Mouse (Mus musculus) kidney, postnatal 4 days (tissue): ENCODE measurements around the gene Smpd3.
A peak's percentile ranks its signal among the peaks of the same experiment; 100 is the strongest.

Source experiments
- DNase-seq, 2 experiments: peaks; one replicate each; pipeline ENCODE4 v3.0.0; 2021; ENCODE audit warnings: mixed read lengths in 2 of 2

The Smpd3 gene

DNA sequence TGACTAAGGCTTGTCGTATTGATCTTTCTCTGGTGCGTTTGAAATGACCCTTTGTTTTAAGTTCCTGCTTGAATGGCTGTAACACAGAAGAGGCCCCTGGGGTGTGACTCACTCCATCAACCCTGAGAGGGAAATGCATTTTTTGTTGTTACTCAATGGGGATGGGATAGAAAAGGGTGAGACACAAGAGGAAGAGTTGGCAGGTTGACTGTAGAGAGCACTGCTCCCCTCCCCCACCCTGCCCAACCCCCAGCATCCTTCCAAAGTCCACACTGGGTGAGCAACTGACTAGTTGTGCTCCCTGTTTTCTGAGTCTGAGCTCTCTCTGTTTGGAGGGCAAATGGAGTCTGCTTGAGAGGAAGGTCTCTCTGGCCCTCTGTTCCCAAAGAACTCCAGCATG is 50.3 kb downstream of the Smpd3 start:
- no peak for DNase-seq

DNA sequence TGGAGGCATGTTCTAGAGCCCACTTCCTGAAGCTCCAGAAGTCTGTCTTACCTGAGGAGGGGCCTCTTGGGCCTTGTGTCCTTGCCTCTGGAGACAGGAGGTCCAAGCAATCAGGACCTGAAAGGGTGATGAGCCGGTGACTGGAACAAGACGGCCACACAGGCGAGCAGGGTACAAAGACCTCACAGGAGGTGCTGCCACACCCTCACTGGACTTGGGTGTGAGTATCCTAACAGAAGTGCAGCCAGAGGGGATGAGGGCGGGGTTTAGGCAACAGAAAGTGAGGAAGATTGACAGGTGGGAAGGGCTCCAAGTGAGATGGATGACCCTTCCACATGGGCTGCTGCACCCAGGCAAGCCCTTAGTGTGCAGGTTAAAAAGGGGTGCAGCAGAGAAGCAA is 56.9 kb downstream of the Smpd3 start:
- no peak for DNase-seq

DNA sequence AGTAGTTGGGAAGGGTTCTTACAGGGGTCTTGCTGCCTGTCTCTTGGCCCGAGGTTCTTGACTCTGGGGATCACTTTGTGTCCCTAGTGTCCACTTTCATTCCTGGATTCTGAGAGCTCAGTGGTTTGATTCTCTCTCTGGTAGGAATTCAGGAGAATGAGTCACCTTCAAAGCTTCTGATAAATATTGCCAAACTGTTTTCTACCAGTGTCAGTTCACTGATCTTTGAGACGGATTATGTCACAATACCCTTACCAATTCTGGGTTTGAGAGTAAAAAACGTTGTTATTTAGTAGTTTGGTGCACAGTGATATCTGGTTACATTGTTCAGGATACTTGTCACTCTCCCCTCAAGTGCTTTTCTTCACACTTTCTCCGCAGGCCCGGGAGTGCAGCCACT is 57.6 kb downstream of the Smpd3 start:
- DNase-seq: no peak

DNA sequence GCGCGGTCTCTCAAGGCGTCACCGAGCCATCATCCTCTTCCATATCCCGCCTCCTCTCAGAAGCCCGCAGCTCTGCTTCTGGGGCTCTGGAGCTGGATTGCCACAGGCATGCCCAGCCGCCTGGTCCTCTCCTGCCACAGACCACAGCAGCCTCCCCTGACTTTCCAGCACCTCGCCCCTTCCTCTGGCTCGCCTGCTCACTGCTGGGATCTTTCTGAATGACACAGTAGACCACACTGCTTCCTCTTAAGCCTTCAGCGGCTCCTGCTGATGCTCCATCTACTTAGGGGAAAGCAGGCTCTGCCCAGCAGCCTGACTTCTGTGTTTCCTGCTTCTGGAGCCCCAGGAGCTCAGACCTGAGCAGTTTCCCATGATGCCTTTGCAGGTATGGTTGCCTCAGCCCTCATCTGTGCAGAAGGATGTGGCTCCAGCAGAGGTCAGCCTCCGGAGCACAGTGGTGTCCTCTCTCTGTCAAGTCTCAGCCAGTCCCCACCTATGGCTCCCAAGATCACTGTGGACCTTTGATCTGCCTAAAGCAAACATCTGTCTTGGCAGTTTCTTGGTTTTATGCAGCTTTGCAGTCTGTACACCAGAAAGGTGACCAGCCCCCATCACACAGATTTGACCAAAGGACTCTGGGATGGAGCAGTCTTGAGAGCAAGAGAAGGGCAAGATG is 59.3 kb downstream of the Smpd3 start:
- DNase-seq: no peak

DNA sequence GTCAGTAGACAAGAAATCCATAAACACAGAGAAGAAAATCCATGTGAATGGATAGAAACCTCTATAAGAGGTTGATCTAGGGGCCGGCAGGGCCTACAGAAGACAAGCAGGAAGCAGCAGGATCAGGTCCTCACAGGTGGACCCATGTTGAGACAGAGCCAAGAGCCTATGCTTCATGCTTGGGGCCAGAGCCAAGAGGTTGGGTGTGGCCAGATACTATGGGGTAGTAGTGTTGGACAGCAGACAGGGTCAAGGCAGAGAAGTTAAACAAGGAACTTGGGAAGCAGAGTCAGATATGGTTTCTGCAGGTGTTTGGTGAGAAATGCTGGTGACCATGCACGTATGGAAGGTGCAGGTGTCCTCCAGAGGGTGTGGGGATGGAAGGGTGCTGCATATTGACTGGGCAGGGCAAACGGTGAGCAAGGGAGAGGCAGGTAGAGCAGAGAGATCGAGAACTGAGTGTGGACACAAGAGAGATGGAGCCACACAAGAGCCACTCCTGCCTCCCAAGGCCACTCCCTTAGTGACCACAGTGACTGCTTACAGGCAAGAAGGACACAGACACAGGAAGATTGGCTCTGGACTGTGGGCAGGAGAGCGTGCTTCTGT is 61.0 kb downstream of the Smpd3 start:
- no peak for DNase-seq

DNA sequence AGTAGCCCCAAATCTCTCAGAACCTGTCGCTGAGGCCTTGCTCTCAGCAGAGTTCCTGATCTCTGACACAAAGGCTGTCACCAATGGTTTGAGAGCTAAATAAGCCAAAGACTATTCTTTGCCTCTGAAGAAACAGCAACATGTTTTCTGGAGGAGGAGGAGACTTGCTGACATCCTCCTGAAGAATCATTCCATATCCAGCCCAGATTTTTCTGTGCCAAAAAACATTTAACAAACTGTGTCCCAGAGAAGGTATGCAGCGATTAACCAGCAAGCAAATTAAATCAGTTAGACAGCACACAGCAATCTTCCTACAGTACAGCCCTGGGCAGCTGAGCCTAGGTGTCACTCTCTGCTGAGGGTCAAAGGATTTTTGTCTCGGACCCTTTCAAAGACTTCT is 64.3 kb downstream of the Smpd3 start:
- no peak for DNase-seq

DNA sequence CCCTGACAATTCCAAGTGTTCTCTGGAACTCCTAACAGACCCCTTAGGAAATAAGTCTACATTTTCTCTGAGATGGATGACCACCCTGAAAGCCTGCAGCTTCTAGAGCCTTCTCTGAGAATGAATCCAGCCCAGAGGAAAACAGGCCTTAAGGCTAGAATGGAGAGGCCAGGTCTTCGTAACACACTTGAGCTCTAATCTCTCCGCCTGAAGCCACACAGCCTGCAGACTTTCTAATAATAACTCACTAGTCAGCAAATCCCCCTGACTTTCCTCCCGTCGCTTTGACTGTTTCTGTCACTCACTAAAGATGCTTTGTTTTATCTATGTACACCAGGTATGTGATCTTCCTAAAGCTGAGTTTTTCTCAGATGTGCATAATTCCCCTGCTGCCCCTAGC is 66.4 kb downstream of the Smpd3 start:
- no peak for DNase-seq

DNA sequence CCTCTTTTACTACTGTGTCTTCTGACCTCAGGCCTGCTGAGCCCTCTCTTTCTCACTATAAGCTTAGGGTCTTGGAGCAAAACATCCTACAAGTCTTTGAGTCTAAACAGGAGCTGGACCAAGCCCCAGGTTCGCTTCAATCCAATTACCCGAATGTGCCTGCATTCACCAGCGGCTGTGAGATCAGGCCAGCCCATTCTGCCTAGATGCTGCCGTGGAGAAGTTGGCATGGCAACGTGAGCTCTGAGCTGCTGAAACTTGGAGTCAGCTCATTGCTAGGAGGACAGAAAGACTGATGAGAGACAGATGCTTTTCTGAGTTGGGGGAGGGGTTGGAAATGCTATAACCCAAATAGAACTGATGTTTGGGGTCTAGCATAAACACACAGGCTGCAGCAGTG is 67.0 kb downstream of the Smpd3 start:
- DNase-seq: no peak

DNA sequence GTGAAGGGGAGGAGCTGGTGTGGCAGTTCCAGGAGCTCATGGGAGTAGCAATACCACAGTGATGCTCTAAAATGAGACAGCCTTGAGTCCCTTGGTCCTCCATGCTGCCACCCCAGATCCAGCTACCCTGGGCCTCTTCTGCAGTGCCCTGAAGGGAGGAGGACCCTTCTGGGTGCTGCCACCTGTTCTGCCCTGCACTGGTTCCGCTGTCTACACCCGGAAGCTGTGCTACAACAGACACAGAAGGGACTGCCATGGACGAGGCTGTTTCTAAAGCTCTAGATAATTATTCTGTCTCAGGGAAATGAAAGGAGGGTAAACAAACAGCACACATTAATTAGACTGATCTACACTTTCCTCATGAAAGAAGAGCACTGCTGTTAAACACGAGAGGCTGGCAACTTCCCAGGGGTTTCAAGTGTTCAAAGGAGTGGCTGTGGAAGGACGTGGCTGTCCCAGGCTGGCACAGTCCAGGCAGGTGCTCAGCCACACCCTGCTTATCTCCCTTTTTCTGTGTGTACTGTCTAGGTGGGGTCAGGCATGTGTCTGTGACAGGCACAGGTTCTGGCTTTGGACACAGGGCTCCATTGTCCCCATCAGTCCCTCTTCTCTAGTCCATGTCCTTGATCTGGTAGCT is 69.0 kb downstream of the Smpd3 start:
- no peak for DNase-seq

DNA sequence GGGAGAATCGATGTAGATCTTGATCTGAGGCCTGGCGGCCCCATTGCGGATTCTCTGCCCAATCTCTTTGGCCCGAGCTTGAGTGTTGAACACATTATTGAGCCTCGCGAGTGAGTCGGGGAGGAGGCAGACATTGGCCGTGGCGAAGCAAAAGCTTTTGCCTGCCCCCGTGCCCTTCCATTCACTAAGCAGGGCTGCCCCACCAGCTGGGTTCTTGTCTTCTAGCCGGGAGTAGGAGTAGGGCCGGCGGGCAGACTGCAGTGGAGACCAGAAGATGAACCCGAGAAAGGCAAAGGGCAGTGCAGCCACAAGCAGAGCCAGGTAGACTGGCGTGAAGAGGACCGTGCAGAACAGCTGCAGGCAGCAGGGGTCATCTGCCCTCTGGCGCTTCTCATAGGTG is 72.4 kb downstream of the Smpd3 start:
- DNase-seq: no peak

DNA sequence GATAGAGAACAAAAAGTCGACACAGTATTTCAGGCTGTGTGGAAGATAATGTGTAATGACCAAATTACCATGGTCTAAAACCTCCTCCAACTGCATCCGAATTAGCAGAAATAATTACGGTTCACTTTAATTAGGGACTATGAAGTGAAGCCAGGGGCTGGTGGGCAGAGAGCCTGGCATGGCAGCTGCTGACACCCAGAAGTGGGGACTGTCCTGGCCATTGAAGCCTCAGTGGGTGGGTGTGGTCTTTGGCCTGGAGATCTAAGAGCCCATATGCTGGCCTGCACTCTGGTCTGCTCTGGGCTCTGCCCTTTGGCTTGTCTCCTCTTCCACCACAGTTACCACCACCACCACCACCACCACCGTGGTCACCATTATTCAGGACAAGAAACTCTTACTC is 73.9 kb downstream of the Smpd3 start:
- DNase-seq: no peak

DNA sequence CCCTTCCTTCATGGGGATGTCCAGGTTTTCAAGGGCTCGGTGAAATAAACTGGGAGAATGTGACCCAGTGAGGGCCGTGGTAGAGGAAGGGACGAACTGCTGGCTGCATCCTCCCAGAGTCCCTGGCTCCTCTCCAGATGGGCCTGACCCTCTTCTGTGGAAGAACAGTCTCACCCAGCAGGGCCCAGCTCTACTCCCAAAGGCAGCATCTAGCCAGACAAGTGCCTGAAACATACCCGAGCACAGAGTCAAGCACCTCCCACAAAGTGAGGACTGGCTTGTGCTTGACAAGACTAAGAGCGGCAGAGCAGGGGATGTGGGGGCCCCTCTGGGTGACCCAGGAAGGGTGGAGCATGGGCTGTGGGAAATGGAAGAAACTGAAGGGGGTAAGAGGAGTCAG is 75.4 kb downstream of the Smpd3 start:
- peak in 1 of 2 experiments; percentile 22 for DNase-seq

DNA sequence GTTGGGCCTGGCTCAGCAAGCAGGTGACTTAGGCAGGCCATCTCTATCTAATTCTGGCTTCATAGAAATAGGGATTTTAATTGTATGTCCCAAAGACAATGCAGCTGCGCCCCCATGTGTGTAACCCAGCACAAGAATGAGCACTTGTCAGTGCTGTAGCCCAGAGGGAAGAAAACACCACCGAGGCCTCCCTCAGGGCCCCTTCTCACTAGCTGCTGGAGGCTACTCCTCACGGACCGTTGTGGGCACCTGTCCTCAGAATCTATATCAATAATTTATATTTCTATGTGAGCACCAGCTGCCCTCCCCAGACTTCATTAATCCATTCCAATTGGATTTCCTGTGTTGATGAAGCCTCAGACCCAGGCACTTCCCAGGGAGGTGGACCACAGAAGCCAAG is 76.9 kb downstream of the Smpd3 start:
- DNase-seq: no peak

DNA sequence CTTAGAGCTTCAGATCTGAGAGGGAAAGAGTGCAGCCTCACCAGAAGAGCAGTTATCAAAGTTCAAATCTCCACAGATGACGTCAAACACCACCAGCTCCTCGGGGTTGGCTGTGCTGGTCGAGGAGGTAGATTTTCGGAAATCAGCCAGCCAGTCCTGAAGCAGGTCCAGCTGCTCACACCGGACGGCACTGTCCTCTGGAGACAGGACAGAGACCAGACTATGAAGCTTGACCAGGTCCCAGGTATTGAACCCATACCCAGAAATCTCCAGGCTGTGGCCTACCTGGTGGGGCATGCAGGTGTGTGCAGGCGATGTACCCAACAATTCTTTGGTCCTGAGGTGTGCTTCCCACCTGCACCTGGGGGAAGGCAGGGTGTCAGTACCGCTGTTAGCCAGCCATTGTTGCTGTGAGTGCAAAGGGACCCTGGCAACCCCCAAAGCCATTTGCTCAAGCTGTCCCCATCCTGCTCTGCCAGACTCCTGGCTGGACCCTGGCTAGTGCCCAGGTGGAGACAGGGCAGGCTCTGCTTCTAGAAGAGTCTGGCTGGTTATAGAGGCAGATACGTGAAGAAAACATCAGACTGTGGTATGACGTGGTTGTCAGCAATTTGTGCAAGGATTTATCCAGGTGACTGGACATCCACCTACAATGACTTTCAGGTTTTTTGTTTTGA is 78.1 kb downstream of the Smpd3 start:
- no peak for DNase-seq

DNA sequence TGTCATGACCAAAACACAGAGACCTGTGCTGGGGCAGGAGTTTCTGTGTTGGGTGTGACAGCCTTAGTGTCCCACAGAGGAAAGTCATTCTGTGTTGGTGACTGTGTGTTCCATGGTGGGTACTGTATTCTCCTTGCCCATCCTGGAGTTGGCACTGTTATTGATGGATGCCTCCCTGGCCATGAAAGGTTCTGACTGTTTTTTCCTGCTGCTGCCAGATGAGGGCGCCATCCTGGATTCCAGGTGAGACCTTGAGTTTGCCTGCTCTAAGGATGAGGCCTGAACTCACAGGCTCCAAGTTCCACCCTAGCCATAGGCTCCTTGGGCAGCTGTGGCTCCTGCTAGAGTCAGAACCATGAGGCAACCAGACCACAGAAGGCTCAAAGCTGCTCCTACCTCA is 79.6 kb downstream of the Smpd3 start:
- DNase-seq: peak; percentile 31 to 40

DNA sequence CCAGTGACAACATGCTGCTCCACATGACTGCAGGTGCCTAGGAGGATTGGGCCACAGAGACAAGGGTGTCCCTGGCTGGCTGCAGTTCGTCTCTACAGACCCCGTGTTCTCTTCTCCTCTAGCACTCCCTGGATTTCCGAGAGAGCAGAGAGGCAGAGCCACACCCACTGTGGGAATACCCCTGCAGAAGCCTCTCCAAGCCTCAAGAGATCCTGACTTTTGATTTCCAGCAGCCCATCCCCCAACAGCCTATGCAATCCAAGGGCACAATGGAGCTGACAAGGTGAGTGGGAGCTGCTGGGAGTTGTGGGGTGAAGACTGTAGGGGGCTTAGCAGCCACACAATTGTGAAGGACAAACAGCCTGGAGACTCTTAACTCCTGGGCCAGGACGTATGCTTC is 87.6 kb downstream of the Smpd3 start:
- no peak for DNase-seq

DNA sequence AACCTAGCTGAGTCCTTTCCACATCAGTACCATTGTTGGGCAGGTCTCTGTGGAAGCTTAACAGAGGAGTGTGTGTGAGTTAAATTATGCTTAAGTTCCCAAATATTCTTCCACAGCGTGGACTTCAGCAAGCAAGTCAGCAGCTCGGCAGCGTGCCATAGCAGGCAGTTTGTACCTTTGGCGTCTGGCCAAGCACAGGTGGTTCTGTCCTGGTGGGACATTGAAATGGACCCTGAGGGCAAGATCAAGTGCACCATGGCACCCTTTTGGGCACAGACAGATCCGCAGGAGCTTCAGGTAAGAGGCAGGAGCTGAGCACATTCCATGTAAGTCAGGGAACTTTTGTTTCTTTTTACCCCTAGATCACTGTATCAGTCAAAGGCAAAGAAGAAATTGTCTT is 100.7 kb downstream of the Smpd3 start:
- peak; percentile 24 to 54 for DNase-seq

DNA sequence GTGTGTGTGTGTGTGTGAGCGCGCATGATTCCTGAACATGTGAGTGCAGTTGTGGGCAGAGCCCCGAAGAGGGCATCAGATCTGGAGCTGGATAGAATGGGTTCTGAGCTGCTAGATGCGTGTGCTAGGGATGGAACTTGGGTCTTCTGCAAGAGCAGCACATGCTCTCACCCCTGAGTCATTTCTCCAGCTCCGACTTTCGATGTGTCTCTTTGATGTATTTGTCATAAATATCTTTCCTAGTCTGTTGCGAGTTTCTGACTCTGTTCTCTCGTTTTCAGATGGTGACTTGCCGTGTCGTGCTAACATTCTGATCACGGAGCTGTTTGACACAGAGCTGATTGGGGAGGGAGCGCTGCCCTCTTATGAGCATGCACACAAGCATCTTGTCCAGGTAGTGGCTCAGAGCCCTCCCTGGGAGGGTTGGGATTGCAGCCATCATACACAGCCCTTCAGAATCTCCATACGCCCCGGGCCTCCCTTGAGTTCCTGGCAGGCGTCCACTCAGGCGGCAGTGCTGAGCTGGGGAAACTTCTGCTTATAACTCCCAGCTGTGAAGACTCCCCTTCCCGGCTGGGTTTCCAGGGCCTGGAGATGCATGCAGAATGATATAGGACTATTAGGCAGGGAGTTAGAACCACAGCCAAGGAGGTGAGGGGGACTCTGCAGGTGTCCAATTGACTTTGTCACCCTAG is 103.1 kb downstream of the Smpd3 start:
- DNase-seq: peak; percentile 66 to 74

DNA sequence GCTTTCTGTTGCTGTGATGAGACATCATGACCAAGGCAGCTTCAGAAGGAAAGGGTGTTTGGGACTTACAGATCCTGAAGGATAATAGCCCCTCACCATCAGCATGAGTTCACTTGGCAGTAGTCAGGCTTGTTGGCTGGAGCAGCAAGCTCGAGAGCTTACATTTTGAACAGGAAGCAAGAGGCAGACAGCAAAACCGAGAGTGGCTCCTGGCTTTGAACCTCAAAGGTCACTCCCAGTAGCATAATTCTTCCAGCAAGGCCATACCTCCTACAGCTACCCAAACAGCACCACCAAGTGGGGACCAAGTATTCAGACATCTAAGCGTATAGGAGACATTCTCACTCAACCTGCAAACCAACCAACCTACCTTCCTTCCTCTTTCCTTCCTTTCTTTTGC is 105.0 kb downstream of the Smpd3 start:
- DNase-seq: no peak

DNA sequence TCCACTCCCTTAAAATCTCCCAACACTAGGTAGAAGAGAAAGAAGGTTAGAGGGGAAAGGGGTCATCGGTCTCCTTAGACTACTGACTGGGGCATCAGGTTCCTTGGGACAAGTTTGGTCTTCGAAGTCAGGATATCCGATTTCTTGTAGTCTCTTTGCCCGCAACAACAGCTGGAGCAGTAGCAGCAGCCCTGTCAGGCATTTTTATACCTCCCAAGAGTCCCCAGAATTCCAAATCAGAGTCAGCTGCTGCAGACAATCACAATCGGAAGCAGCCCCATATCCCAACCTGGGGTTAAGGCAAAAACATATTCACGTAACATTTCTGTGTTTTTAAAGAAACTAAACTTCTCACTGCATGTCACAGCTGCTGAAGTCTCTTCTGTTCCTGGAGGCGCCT is 106.3 kb downstream of the Smpd3 start:
- DNase-seq: peak in 1 of 2 experiments; percentile 19

DNA sequence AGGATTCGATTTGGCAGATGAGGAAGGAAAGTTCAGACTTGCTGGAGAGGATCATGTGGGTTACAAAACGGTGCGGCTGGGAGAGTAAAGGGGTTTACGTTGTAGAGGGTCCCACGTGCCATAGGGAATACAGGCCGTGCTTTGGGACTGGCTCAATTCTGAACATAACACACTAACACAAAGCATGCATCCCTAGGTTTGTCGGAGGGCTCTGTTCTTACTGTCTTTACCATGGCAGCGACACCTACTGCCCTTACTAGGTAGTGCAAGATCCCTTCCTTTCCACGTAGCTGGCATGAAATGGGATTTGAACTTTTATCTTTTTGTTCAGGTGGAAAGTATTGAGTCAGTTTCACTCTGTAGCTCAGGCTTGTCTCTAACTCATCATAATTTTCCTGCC is 111.2 kb downstream of the Smpd3 start:
- peak; percentile 73 to 75 for DNase-seq

DNA sequence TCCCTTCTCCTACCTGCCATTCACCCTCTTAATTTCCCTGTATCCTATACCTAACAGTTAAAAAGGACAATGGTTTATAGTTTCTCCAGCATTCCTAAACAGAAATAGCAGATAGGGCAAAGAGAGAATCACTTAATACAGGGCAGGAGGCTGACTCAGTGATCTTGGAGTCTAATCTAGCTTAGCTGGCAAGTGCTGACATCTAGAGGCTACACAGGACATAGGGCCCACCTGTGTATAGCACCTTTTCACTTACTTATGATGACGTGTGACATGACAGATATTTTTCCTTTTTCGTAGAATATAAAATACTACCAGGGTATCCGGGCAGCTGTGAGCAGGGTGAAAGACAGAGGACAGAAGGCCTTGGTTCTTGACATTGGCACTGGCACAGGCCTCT is 118.2 kb downstream of the Smpd3 start:
- no peak for DNase-seq

DNA sequence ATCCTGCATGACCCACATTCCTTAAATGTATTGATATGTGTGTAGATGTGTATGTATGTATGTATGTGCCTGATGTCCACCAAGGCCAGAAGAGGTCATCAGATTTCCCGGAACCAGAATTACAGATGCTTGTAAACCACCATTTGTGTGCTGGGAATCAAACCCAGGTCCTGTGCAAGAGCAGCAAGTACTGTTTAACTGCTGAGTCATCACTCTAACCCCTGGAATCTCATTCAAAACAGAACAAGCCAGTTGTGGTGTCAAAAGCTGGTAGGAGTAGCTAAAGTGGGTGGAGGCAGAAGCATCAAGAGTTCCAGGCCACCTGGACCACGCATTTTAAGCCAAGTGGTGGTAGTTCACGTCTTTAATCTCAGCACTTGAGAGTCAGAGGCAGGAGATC is 123.8 kb downstream of the Smpd3 start:
- DNase-seq: no peak
